Mouse (Mus musculus) heart, embryonic 13.5 days (tissue): ENCODE results near the gene Traf3. TPM values are rescaled to one million over a fixed set of nuclear protein-coding genes. Genes with fewer than 3 reads are reported as not detected.

Experiments used
- ATAC-seq: fragments of 200-750 bp; cut with Nextera tagmentation; 2 replicates; pipeline ENCODE4 v1.8.0; 2017; ENCODE audit warnings: moderate TSS enrichment; ENCODE audit not compliant: insufficient number of reproducible peaks, low FRiP score, low TSS enrichment; ENCODE audit errors: extremely low read depth
- H3K27ac ChIP-seq: fragments of 300-500 bp; sonication (generic); replicated peaks from 2 replicates; pipeline ENCODE4 v1.5.1; 2015; ENCODE audit warnings: moderate library complexity, mild to moderate bottlenecking, inconsistent platforms
- H3K27me3 ChIP-seq: fragments of 300-500 bp; sonication (generic); replicated peaks from 2 replicates; pipeline ENCODE4 v1.6.1; 2015; ENCODE audit warnings: mild to moderate bottlenecking, inconsistent platforms
- H3K36me3 ChIP-seq: fragments of 300-500 bp; sonication (generic); 2 replicates; pipeline ENCODE4 v1.6.1; 2015; ENCODE audit warnings: mild to moderate bottlenecking, inconsistent platforms
- H3K4me1 ChIP-seq: fragments of 300-500 bp; sonication (generic); 2 replicates; pipeline ENCODE4 v1.6.1; 2015; ENCODE audit warnings: inconsistent platforms
- H3K4me2 ChIP-seq: fragments of 300-500 bp; sonication (generic); 2 replicates; pipeline ENCODE4 v1.6.1; 2015; ENCODE audit warnings: inconsistent platforms, mild to moderate bottlenecking, moderate library complexity
- H3K4me3 ChIP-seq: fragments of 300-500 bp; sonication (generic); 2 replicates; pipeline ENCODE4 v1.5.1; 2015; ENCODE audit warnings: moderate library complexity, mild to moderate bottlenecking, inconsistent platforms
- H3K9ac ChIP-seq: fragments of 300-500 bp; sonication (generic); 2 replicates; pipeline ENCODE4 v1.6.1; 2015; ENCODE audit warnings: inconsistent platforms, mild to moderate bottlenecking, moderate library complexity
- H3K9me3 ChIP-seq: fragments of 300-500 bp; sonication (generic); 2 replicates; pipeline ENCODE4 v1.6.1; 2016; ENCODE audit warnings: inconsistent platforms
- WGBS: fragments of 180-500 bp; shearing (Covaris S2); methylation state at CpG from one replicate; pipeline ENCODE4 v1.1.7; 2015; ENCODE audit warnings: mixed read lengths; 5-methylcytosine and 5-hydroxymethylcytosine counted together
- polyA plus RNA-seq: library from polyadenylated mRNA; unstranded; fragments of >200 nt; fragmentation: Nextera tagmentation; extraction: Ambion mirVana; gene quantifications from 2 replicates; pipeline ENCODE4 v1.2.1, GENCODE M21; 2015

Gene Traf3
- polyA plus RNA-seq, 1 experiment from 2014 or later, result 6.0 TPM

DNA sequence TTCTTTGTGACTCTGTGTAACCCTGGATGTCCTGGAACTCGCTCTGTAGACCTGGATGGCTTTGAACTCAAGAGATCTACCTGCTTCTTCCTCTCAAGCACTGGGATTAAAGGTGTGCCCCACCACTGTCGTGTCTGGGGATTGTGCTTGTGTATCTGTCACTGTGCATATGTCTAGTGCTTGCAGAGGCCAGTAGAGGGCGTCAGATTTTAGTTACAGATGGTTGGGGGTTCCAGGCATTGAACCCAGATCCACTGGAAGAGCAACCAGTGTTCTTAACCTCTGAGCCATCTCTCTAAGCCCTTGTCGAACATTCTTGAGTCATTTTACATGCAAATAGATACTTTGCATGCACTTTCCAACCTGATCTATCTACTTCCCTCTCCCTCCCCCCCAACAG is 12.6 kb downstream of the Traf3 start:
- Histone ChIP-seq H3K36me3 (peaks cover 3% of the 10 kb centered on the region; the same call in 1 of the 2 replicates), H3K9me3 (no peaks in the 10 kb centered on the region), H3K27me3 (no peaks in the 10 kb centered on the region), H3K27ac (no peak overlapping the region), H3K4me2 (no peak overlapping the region), H3K4me3 (no peak overlapping the region), H3K4me1 (no peaks in the 10 kb centered on the region), H3K9ac (no peak overlapping the region)
- WGBS, result 65% methylated on average over 4 of the region's 4 CpGs
- ATAC-seq, result no peak

DNA sequence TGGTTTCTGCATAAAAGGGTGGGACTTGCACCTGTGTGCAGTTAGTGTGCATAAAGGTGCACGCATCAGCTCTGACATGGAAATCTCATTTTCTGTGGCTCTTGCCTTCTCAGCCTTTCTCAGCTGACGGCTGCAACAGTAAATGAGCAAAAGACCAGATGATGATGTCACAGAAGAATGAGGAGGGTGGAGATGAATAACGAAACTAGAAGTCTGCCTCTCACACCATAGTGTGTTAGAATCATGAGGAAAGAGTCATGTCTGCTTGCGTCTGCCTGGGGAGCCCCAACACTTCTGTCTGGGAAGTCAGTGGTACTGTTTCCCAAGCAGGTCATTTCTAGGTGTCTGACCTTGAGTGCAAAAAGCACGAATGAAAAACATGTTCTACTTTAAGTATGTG is 15.7 kb downstream of the Traf3 start:
- H3K27ac ChIP-seq, result no peak overlapping the region
- no peak overlapping the region for H3K4me2 ChIP-seq
- H3K4me3 ChIP-seq, result no peak overlapping the region
- WGBS, result 75% methylated on average over 5 of the region's 5 CpGs
- H3K9me3 ChIP-seq, result no peaks in the 10 kb centered on the region
- H3K4me1 ChIP-seq, result peaks cover 22% of the 10 kb centered on the region
- ATAC-seq, result no peak
- peaks cover 3% of the 10 kb centered on the region; the same call in 1 of the 2 replicates for H3K36me3 ChIP-seq
- H3K27me3 ChIP-seq, result no peaks in the 10 kb centered on the region
- no peak overlapping the region for H3K9ac ChIP-seq

DNA sequence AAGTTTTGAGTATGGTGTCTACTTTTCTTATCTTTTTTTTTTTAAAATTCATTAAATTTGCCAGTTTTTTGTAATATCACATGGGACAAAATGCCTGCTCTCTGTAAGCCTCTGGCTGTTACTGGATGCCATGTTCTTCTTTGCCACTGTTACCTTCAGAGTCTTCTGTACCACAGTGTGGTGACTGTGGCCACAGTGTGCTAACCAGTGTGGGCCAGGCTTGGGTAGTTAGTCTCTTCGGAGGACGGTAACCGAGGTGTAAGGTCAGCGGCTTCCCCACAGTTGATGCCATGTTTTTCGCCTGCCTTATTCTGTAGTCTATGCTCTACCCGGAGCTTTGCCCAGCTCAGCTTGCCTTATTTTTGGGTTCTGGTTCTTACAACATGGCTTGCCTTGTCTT is 16.2 kb downstream of the Traf3 start:
- Histone ChIP-seq H3K9ac (no peak overlapping the region), H3K27me3 (no peaks in the 10 kb centered on the region), H3K27ac (no peak overlapping the region), H3K4me2 (no peak overlapping the region), H3K9me3 (no peaks in the 10 kb centered on the region), H3K4me1 (peaks cover 28% of the 10 kb centered on the region), H3K4me3 (no peak overlapping the region), H3K36me3 (peaks cover 3% of the 10 kb centered on the region; the same call in 1 of the 2 replicates)
- ATAC-seq, result no peak
- WGBS, result 85% methylated on average over 6 of the region's 6 CpGs

DNA sequence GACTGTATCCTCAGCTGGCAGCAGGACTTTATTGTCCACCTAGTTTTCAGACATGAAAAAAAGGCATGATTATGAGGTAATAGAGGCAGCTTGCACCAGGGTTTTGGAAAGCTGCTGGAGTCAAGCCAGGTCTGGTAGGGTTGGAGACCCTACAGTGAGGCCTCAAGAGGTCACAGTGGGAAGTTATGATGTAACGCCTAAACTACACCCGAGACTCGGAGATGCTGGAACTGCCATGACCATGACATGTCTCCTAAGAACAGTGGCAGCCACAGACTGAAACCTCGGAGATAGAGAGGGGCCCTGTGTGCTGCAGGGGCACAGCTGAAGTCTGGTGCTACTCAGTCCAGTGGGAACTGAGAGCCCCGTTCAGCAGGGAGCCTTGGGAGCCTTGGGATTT is 18.3 kb downstream of the Traf3 start, which contains the start of gene 4930595D18Rik:
4930595D18Rik (minus strand) TSS at position 16 of the 400 bp plus-strand sequence.
- no peak within 1 kb of the TSS for H3K4me3 ChIP-seq
- WGBS, result 39% methylated on average over 5 of the region's 5 CpGs

DNA sequence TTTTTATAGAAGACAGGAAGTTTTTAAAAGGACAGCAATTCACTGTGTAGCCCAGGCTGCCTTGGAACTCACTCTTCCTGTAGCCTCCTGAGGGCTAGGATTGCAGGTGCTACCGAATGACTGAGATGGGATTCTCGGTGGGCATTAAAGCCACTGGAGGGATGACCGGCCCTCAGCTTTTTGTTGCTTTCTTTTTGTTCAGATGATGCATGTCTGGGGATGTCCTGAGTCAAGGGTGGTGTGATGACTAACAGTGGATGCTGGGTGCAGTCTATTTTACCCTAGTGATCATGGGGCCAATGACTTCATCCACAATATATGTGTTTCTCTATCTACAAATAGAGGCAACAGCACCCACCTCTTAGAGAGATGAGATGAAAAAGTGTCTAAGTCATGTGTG is 20.8 kb downstream of the Traf3 start:
- WGBS, result 77% methylated on average over 3 of the region's 3 CpGs
- H3K9me3 ChIP-seq, result no peaks in the 10 kb centered on the region
- no peak overlapping the region for H3K9ac ChIP-seq

More for the DNA sequence above, 18.3 kb downstream of the Traf3 start, which contains the start of gene 4930595D18Rik:
- no peak for ATAC-seq
- H3K9me3 ChIP-seq, result no peaks in the 10 kb centered on the region
- H3K9ac ChIP-seq, result no peak within 1 kb of the TSS
- no peak within 1 kb of the TSS for H3K27ac ChIP-seq
- no peak within 1 kb of the TSS for H3K4me2 ChIP-seq
- H3K4me1 ChIP-seq, result peaks cover 32% of the 10 kb centered on the region
- no peaks in the 10 kb centered on the region for H3K36me3 ChIP-seq
- H3K27me3 ChIP-seq, result no peaks in the 10 kb centered on the region

DNA sequence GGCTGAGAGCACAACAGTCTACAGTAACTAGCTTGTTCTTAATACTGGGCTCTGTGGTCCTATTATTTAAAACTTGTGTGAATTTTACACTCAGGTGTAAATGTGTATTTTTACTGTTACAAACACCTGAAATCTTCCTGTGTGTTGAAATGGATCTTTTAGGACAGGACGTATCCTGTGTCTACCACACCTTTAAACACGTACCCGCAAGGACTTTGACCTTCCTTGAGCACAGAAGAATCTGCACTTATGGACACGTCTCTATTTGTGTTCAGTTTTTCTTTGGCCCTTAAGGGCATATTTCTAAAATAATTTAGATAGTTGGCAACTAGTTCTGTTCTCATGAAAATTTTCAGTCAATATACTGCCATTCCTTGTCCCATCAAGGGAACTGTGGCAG is 22.1 kb downstream of the Traf3 start:
- H3K9me3 ChIP-seq, result no peaks in the 10 kb centered on the region
- peaks cover 40% of the 10 kb centered on the region for H3K4me1 ChIP-seq
- no peak overlapping the region for H3K9ac ChIP-seq
- no peak overlapping the region for H3K4me2 ChIP-seq
- no peak for ATAC-seq
- H3K4me3 ChIP-seq, result no peak overlapping the region
- 0 out of 2 replicates have a peak, but pooled peaks cover 3% of the 10 kb centered on the region for H3K36me3 ChIP-seq
- WGBS, result 91% methylated on average over 4 of the region's 4 CpGs
- H3K27me3 ChIP-seq, result no peaks in the 10 kb centered on the region
- no peak overlapping the region for H3K27ac ChIP-seq

More for the DNA sequence above, 20.8 kb downstream of the Traf3 start:
- Histone ChIP-seq H3K36me3 (0 out of 2 replicates have a peak, but pooled peaks cover 3% of the 10 kb centered on the region), H3K4me2 (no peak overlapping the region), H3K27me3 (no peaks in the 10 kb centered on the region), H3K27ac (no peak overlapping the region), H3K4me3 (no peak overlapping the region), H3K4me1 (peaks cover 32% of the 10 kb centered on the region)
- no peak for ATAC-seq

DNA sequence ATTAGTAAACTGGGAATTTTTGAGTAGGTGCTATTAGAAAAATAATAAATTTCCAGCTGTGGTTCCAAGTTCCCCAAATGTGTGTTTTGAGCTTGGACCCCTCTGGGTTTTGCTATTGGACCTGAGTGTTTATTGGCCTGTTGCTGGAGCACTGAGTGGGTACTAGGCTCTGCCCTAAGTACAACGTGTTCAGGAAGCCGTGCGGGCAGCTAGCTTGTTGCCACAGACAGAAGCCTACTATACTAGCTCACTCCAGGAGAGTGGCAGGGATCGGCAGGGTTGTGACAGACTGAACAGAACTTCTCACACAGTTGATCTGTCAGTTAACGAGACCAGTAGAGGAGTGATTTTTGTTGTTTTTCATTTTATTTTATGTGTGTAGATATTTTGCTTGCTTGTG is 24.2 kb downstream of the Traf3 start:
- ATAC-seq, result no peak
- Histone ChIP-seq H3K9me3 (no peaks in the 10 kb centered on the region), H3K27ac (no peak overlapping the region), H3K9ac (no peak overlapping the region), H3K36me3 (0 out of 2 replicates have a peak, but pooled peaks cover 3% of the 10 kb centered on the region), H3K4me3 (no peak overlapping the region), H3K4me1 (peaks cover 34% of the 10 kb centered on the region), H3K4me2 (no peak overlapping the region), H3K27me3 (no peaks in the 10 kb centered on the region)
- WGBS, result 86% methylated on average over 5 of the region's 5 CpGs

DNA sequence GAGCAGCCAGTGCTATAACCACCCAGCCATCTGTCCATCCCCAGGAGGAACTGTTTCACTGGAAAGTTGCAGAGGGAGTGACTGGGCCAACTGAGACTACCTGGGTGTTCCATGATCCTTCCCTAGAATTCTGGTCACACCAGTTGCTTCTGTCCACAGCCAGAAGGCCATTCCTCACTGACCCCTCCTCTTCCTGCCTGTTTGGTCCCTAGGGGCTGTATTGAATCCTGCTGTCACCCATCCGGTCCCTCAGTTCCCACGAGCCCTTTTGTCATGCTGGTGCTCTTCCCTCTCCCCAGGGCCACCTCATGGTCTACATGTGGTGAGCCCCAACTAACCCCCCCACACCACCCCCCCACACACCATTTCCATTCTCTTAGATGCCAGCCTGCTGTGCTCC is 24.7 kb downstream of the Traf3 start:
- Histone ChIP-seq H3K9ac (no peak overlapping the region), H3K36me3 (0 out of 2 replicates have a peak, but pooled peaks cover 3% of the 10 kb centered on the region), H3K4me2 (no peak overlapping the region), H3K4me1 (peaks cover 29% of the 10 kb centered on the region), H3K4me3 (no peak overlapping the region), H3K9me3 (no peaks in the 10 kb centered on the region), H3K27me3 (no peaks in the 10 kb centered on the region), H3K27ac (no peak overlapping the region)
- 63% methylated on average over 2 of the region's 2 CpGs for WGBS
- ATAC-seq, result no peak

DNA sequence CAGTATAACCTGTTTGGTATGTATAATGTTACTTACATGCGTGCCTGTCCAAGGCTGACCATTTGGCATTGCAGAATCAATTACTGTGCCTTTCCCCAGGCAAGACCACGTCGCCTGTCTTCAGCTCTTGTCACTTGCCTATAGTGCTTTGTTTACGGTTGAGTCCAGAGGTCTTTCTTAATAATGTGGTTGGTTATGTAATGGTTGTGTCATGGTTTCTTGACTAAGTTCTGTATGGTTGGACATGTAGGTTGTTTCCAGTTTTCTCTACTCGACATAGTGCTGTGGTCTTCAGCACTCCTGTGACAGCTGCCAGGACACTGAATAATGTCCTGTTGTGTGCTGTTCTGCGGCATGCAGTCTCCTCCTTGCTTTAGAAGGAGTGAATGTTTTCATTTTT is 26.6 kb downstream of the Traf3 start:
- H3K4me3 ChIP-seq, result no peak overlapping the region
- no peak overlapping the region for H3K4me2 ChIP-seq
- H3K9me3 ChIP-seq, result no peaks in the 10 kb centered on the region
- no peak for ATAC-seq
- H3K9ac ChIP-seq, result no peak overlapping the region
- peaks cover 11% of the 10 kb centered on the region; the same call in 1 of the 2 replicates for H3K4me1 ChIP-seq
- H3K27ac ChIP-seq, result no peak overlapping the region
- 69% methylated on average over 6 of the region's 6 CpGs for WGBS
- H3K27me3 ChIP-seq, result no peaks in the 10 kb centered on the region
- H3K36me3 ChIP-seq, result 0 out of 2 replicates have a peak, but pooled peaks cover 3% of the 10 kb centered on the region

DNA sequence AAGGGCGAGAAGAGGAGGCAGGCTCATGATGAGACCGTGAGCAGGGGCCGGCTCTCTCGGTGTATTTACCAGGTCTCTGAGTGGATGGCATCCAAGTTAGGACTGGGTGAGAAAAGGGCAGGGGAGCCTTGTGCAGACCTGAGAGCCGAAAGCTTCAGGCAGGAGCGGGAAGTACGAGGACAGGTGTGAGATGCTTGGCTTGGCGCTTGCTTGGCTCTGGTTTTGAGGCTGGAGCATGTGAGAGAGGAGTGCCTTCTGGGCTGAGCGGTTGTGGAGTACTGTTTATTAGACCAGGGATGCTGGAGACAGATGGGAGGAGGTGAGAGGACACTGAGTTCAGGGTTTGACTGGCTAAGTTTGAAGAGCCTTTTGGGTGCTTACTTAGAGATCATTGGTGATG is 27.2 kb downstream of the Traf3 start:
- H3K27ac ChIP-seq, result no peak overlapping the region
- WGBS, result 69% methylated on average over 9 of the region's 9 CpGs
- H3K9me3 ChIP-seq, result no peaks in the 10 kb centered on the region
- H3K4me3 ChIP-seq, result no peak overlapping the region
- H3K4me1 ChIP-seq, result 0 out of 2 replicates have a peak, but pooled peaks cover 11% of the 10 kb centered on the region
- no peak overlapping the region for H3K4me2 ChIP-seq
- H3K27me3 ChIP-seq, result no peaks in the 10 kb centered on the region
- 0 out of 2 replicates have a peak, but pooled peaks cover 3% of the 10 kb centered on the region for H3K36me3 ChIP-seq
- no peak for ATAC-seq
- H3K9ac ChIP-seq, result no peak overlapping the region

DNA sequence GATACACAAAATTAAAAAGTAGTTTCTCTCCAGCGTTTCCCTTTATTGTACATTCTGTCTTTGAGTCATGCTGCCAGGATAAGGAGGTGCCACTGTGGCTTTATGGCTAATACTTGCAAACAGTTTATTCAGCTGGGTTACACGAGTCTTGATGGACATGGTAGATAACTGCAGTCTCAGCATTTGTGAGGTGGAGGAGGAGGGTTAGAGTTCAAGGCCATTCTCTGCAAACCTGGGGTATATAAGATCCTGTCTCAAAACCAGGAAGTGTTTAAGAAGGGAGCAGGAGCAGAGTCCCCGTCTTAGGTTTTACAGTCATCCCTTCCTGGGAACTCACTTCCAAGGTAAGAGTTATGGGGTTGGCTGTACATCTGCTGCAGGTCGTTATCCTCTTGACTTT is 30.4 kb downstream of the Traf3 start:
- Histone ChIP-seq H3K27ac (no peak overlapping the region), H3K4me1 (0 out of 2 replicates have a peak, but pooled peaks cover 11% of the 10 kb centered on the region), H3K4me2 (no peak overlapping the region), H3K4me3 (no peak overlapping the region), H3K9ac (no peak overlapping the region), H3K9me3 (no peaks in the 10 kb centered on the region), H3K36me3 (no peaks in the 10 kb centered on the region), H3K27me3 (no peaks in the 10 kb centered on the region)
- ATAC-seq, result no peak
- WGBS, result 72% methylated on average over 4 of the region's 4 CpGs

DNA sequence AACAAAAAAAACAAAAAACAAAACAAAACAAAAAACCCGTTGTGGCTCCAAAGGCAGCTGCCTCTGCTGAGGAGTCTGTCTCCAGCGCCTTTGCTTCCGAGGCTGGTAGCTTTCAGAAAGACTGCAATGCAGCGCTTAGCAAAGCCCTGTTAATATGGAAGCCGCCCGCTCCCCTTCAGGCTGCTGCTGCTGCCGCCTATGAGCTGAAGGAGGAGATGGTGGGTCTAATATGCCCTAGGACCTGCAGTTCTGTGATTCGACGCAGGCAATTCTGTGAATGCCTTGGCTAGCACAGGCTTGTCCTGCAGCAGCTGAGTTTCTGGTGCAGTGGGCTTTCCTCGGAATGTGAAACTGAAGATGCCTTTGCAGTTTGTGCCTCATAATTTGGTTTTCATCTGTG is 36.9 kb downstream of the Traf3 start:
- Histone ChIP-seq H3K9me3 (no peaks in the 10 kb centered on the region), H3K36me3 (no peaks in the 10 kb centered on the region), H3K9ac (no peak overlapping the region), H3K27me3 (no peaks in the 10 kb centered on the region), H3K4me1 (no peaks in the 10 kb centered on the region), H3K4me2 (no peak overlapping the region), H3K4me3 (no peak overlapping the region), H3K27ac (no peak overlapping the region)
- 68% methylated on average over 10 of the region's 10 CpGs for WGBS
- no peak for ATAC-seq
